Comparison of ENCODE assay signal across 11 mouse cellular contexts in genomic region chr4:82542656-82543397, GRCm38 (mm10).
A peak's percentile ranks its signal among the peaks of the same experiment; 100 is the strongest.
DNase-seq lines count a peak whose midpoint lies in the region; ATAC-seq and TF ChIP-seq lines count a peak whose summit lies in the region.
"Had no signal": no experiment of that assay in that cellular context is flagged by ENCODE, and none has a peak within 500 bp of the region (broad histone marks: within the 10 kb centered on the region; RNA-seq: fewer than 3 reads in every experiment).

No protein-coding gene starts in this region.

- TF ChIP-seq POLR2A in heart, adult 2 months (IDR thresholded peaks at IDR 0.05; ENCODE audit: insufficient read depth, low read depth, low read length) = no peak

- DNase-seq in cerebellum, postnatal 10 days = peak; percentile 15 to 23
- no peak for DNase-seq in cerebellum, adult 18-20 months
- no peak for DNase-seq in heart, adult 2 months
- no peak for DNase-seq in heart, adult 9 months (ENCODE audit: low spot score in 2 of 2)
- no peak for DNase-seq in lung, postnatal 14 days
- peak; percentile 78 for DNase-seq in telencephalon, adult 2 months (ENCODE audit: low read depth, low spot score)
- DNase-seq in spleen, postnatal 14 days (ENCODE audit: low spot score in 2 of 2) = no peak
- DNase-seq: thymus, adult 18-20 months had no signal

- no peak overlapping the region for H3K9ac ChIP-seq in heart, adult 2 months (ENCODE audit: low read depth, low read length)
- H3K9ac ChIP-seq in lung, embryonic 15.5 days = no peak overlapping the region
- H3K9ac ChIP-seq: midbrain, embryonic 15.5 days had no signal

- H3K4me1 ChIP-seq in heart, adult 2 months (ENCODE audit: control insufficient read depth, insufficient read depth, low read length) = peaks cover 7% of the 10 kb centered on the region
- H3K4me1 ChIP-seq in lung, embryonic 15.5 days = peaks cover 38% of the 10 kb centered on the region

- no peak overlapping the region for H3K4me3 ChIP-seq in heart, adult 2 months
- no peak overlapping the region for H3K4me3 ChIP-seq in lung, embryonic 15.5 days
- H3K4me3 ChIP-seq: midbrain, embryonic 15.5 days had no signal

- no peak for TF ChIP-seq CTCF in heart, adult 2 months (IDR thresholded peaks at IDR 0.05)

- peak overlapping the region; percentile 11; the same call in 1 of the 2 replicates for H3K27ac ChIP-seq in heart, adult 2 months
- 0 out of 2 replicates have a peak overlapping the region, but pooled peaks have one; percentile 31 for H3K27ac ChIP-seq in lung, embryonic 15.5 days
- H3K27ac ChIP-seq: hindbrain, postnatal 0 days; midbrain, embryonic 15.5 days had no signal

- intact Hi-C loops in heart, adult 2 months (cut with DNase I) = loop anchor here (2.0 to 10.0 kb wide), 5 partner anchors 476 to 1046 kb away; no protein-coding TSS in a partner anchor

- no peak for ATAC-seq in lung, embryonic 15.5 days (ENCODE audit: borderline replicate concordance, extremely low read depth, low FRiP score, low TSS enrichment)

- H3K9me3 ChIP-seq in lung, embryonic 15.5 days = no peaks in the 10 kb centered on the region
- H3K9me3 ChIP-seq: midbrain, embryonic 15.5 days had no signal

- H3K79me2 ChIP-seq in heart, adult 2 months (replicated peaks; ENCODE audit: control insufficient read depth, insufficient read depth, low read length) = no peaks in the 10 kb centered on the region

- H3K36me3 ChIP-seq in heart, adult 2 months (ENCODE audit: control insufficient read depth, insufficient read depth, low read length) = peaks cover 3% of the 10 kb centered on the region; the same call in 1 of the 2 replicates
- no peaks in the 10 kb centered on the region for H3K36me3 ChIP-seq in lung, embryonic 15.5 days
- H3K36me3 ChIP-seq: midbrain, embryonic 15.5 days had no signal

- 79% methylated on average over 10 of the region's 10 CpGs for WGBS in heart, adult 2 months
- WGBS in lung, embryonic 15.5 days = 60% methylated on average over 10 of the region's 10 CpGs

- no peaks in the 10 kb centered on the region for H3K27me3 ChIP-seq in heart, adult 2 months (ENCODE audit: control insufficient read depth, insufficient read depth, low read length)
- H3K27me3 ChIP-seq in lung, embryonic 15.5 days = no peaks in the 10 kb centered on the region

- no peak for TF ChIP-seq EP300 in heart, adult 2 months (IDR thresholded peaks at IDR 0.05; ENCODE audit: insufficient read depth, low read depth, low read length)

- no peak overlapping the region for H3K4me2 ChIP-seq in lung, embryonic 15.5 days
- H3K4me2 ChIP-seq: midbrain, embryonic 15.5 days had no signal

Comparison
In these comparisons a context has a peak if more than half of its experiments do, and no peak if none do; other contexts are left out.
1. DNase-seq: peak in cerebellum, postnatal 10 days (2 of 2) and telencephalon, adult 2 months (single experiment); none in cerebellum, adult 18-20 months (0 of 2), heart, adult 2 months (0 of 2), heart, adult 9 months (0 of 2), lung, postnatal 14 days (single experiment) and spleen, postnatal 14 days (0 of 2).